Mouse (Mus musculus): ENCODE results near the gene AU018091.

DNA sequence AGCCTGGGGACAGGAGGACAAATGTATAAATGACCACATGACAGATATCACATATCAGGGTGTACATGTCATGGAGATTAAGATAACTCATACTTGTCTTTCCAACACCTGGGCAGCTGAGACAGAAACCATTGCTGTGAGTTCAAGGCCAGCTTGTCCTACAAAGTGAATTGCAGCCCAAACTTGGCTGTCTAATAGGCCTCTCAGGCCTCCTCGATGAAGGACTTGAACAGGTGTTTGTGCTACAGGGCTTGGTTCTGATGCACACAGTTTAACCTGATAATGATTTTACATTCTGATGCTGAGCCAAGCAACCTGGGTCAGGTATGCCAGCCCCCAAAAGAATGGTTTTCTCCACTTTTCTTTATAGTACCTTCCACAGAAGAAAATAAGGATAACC is 44.2 kb upstream of the AU018091 start:
- no peak for TF ChIP-seq CTCF (IDR thresholded peaks at IDR 0.05)
- no peak for TF ChIP-seq POLR2A (IDR thresholded peaks at IDR 0.05; ENCODE audit: insufficient read depth, low read depth, low read length)
- no peak for TF ChIP-seq EP300 (IDR thresholded peaks at IDR 0.05; ENCODE audit: insufficient read depth, low read depth, low read length)

Measured in heart, adult 2 months (tissue).